Mouse (Mus musculus): ENCODE measurements at regions not wholly inside any gene's neighbourhood (a gene's known extent, or its start where the extent isn't known, plus 50 kb on each side); places are given as distances from the start of the nearest gene placed in this dataset.

DNA sequence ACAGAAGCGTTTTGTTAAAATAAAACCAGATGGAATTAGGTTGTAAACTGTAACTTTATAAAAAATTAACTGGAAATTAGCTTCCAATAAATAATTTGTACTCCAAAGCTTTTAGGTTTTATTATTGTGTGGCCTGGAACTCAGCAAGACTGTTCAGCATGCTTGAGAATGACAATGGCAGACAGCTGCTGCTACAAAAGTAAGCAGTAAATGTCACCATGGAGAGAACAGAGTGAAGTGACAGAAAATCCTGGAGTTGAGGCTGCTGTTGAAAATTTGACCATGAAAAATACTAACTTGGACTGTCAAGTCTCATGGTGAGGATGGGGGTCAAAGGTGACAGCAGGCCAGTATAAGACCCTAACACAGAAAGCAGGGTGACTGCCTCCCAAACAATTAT lies 340.2 kb downstream of the Klf6 start:
- H3K36me3 ChIP-seq (ENCODE audit: control insufficient read depth, insufficient read depth, low read length) = no peaks in the 10 kb centered on the region
- no peaks in the 10 kb centered on the region for H3K4me1 ChIP-seq (ENCODE audit: control insufficient read depth, insufficient read depth, low read length)
- H3K9ac ChIP-seq (replicated peaks; ENCODE audit: low read depth, low read length) = no peak overlapping the region
- H3K27ac ChIP-seq (ENCODE audit: low read length) = no peak overlapping the region
- 87% methylated on average over 1 of the region's 1 CpGs for WGBS
- no peak for ATAC-seq (ENCODE audit: insufficient number of reproducible peaks, insufficient read depth, low FRiP score, low read depth)
- H3K4me2 ChIP-seq (replicated peaks; ENCODE audit: low read depth, low read length) = no peak overlapping the region
- H3K4me3 ChIP-seq (ENCODE audit: low read depth, low read length) = no peak overlapping the region
- H3K27me3 ChIP-seq (ENCODE audit: control insufficient read depth, insufficient read depth, low read length) = no peaks in the 10 kb centered on the region
- no peaks in the 10 kb centered on the region for H3K9me3 ChIP-seq (ENCODE audit: control insufficient read depth, low read depth, low read length)

DNA sequence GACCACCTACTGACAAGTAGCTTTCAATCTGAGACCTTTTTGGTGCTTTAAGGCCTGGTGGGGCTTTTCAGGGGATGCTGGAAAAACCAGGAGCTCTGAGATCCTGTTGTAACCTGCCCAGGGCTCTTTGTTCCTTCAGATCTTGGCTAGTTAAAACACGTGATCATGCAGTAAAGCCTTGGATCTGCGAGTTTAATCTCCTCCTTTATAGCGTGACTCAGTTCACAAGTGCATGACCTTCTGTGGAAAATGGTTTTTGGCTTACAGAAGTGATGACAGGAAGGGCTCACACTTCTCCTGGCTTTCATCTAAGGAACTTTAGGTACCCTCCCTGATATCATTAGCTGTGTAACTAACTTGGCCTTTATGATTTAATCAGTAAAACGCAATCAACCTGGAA lies 343.1 kb upstream of the Pitrm1 start:
- 69% methylated on average over 4 of the region's 4 CpGs for WGBS
- Histone ChIP-seq H3K36me3 (ENCODE audit: control insufficient read depth, insufficient read depth, low read length) (no peaks in the 10 kb centered on the region), H3K4me1 (ENCODE audit: control insufficient read depth, insufficient read depth, low read length) (no peaks in the 10 kb centered on the region), H3K27ac (ENCODE audit: low read length) (no peak overlapping the region), H3K4me3 (ENCODE audit: low read depth, low read length) (no peak overlapping the region), H3K4me2 (replicated peaks; ENCODE audit: low read depth, low read length) (no peak overlapping the region), H3K9ac (replicated peaks; ENCODE audit: low read depth, low read length) (no peak overlapping the region), H3K9me3 (ENCODE audit: control insufficient read depth, low read depth, low read length) (no peaks in the 10 kb centered on the region), H3K27me3 (ENCODE audit: control insufficient read depth, insufficient read depth, low read length) (no peaks in the 10 kb centered on the region)
- no peak for ATAC-seq (ENCODE audit: insufficient number of reproducible peaks, insufficient read depth, low FRiP score, low read depth)

DNA sequence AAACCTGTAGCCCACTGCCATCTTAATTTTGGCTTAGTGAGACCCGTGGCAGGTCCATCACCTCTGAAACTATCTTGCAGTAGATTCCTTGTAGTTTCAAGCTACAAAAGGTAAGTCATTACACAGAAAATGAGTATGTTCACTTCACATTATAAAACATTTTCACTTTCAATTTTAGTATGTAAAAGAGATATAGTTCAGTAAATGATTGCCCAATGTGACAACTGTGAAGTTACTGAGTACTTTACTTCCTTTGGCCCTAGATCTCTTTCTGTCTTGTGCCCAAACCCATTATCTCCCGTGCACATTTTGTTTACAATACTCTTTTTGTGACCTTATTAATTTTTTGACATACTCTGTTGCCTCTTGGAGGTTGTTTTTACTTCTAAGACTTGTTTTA lies 335.4 kb upstream of the Pitrm1 start:
- Histone ChIP-seq H3K27ac (ENCODE audit: low read length) (no peak overlapping the region), H3K9ac (replicated peaks; ENCODE audit: low read depth, low read length) (no peak overlapping the region), H3K4me3 (ENCODE audit: low read depth, low read length) (no peak overlapping the region), H3K27me3 (ENCODE audit: control insufficient read depth, insufficient read depth, low read length) (no peaks in the 10 kb centered on the region), H3K9me3 (ENCODE audit: control insufficient read depth, low read depth, low read length) (no peaks in the 10 kb centered on the region), H3K4me1 (ENCODE audit: control insufficient read depth, insufficient read depth, low read length) (no peaks in the 10 kb centered on the region), H3K4me2 (replicated peaks; ENCODE audit: low read depth, low read length) (no peak overlapping the region), H3K36me3 (ENCODE audit: control insufficient read depth, insufficient read depth, low read length) (no peaks in the 10 kb centered on the region)
- ATAC-seq (ENCODE audit: insufficient number of reproducible peaks, insufficient read depth, low FRiP score, low read depth) = no peak
- WGBS = 66% methylated on average over 2 of the region's 2 CpGs

DNA sequence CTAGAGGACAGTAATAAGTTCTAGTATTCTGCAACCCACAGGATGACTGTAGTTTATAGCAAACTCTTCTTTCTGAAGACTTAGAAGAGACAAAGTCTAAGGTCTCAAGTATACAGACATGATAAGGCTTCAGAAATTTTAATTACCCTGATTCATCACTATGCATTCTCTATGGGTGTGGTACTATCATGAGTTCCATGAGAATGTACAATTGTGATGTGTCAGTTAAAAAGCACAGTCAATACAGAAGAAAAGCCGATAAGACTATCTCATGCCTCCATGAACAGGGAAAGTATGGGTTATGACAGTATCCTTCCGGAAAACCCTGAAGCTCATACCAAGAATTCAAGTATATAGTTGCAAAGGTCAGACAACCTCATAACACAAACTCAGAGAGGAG lies 333.8 kb upstream of the Pitrm1 start:
- H3K9ac ChIP-seq (replicated peaks; ENCODE audit: low read depth, low read length) = no peak overlapping the region
- no peak overlapping the region for H3K4me3 ChIP-seq (ENCODE audit: low read depth, low read length)
- no peaks in the 10 kb centered on the region for H3K9me3 ChIP-seq (ENCODE audit: control insufficient read depth, low read depth, low read length)
- no peak for ATAC-seq (ENCODE audit: insufficient number of reproducible peaks, insufficient read depth, low FRiP score, low read depth)
- no peaks in the 10 kb centered on the region for H3K4me1 ChIP-seq (ENCODE audit: control insufficient read depth, insufficient read depth, low read length)
- no peaks in the 10 kb centered on the region for H3K36me3 ChIP-seq (ENCODE audit: control insufficient read depth, insufficient read depth, low read length)
- WGBS = 84% methylated on average over 2 of the region's 2 CpGs
- H3K27ac ChIP-seq (ENCODE audit: low read length) = no peak overlapping the region
- no peaks in the 10 kb centered on the region for H3K27me3 ChIP-seq (ENCODE audit: control insufficient read depth, insufficient read depth, low read length)
- no peak overlapping the region for H3K4me2 ChIP-seq (replicated peaks; ENCODE audit: low read depth, low read length)

DNA sequence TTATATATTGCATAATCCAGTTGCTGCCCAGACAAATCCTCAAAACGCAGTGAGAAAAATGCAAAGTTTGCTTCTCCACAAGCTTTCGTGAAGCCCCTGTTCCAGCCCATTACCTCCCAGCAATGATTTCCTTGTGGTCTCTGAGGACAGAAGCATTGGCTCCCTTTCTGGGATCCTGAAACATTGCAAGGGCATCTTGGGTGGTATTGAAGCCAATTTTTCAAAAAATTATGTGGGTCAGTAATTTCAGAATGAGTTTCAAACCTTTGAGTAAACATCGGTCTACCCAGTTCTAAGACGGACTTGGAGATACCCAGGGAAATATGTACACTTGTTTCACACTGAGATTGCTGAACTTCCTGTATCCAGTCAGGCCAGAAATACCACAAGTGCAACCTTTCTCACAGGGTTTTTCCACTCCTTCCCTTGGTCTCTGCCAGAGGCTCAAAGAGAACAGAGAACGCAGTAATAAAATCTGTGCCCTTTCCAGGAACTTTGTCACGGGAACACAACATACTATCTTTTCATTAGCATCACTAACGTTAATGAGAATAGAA lies 321.8 kb upstream of the Pitrm1 start:
- H3K4me2 ChIP-seq (replicated peaks; ENCODE audit: low read depth, low read length) = no peak overlapping the region
- WGBS = 79% methylated on average over 7 of the region's 7 CpGs
- H3K4me3 ChIP-seq (ENCODE audit: low read depth, low read length) = no peak overlapping the region
- ATAC-seq (ENCODE audit: insufficient number of reproducible peaks, insufficient read depth, low FRiP score, low read depth) = no peak
- H3K36me3 ChIP-seq (ENCODE audit: control insufficient read depth, insufficient read depth, low read length) = no peaks in the 10 kb centered on the region
- no peak overlapping the region for H3K27ac ChIP-seq (ENCODE audit: low read length)
- H3K27me3 ChIP-seq (ENCODE audit: control insufficient read depth, insufficient read depth, low read length) = no peaks in the 10 kb centered on the region
- H3K9me3 ChIP-seq (ENCODE audit: control insufficient read depth, low read depth, low read length) = no peaks in the 10 kb centered on the region
- no peaks in the 10 kb centered on the region for H3K4me1 ChIP-seq (ENCODE audit: control insufficient read depth, insufficient read depth, low read length)
- no peak overlapping the region for H3K9ac ChIP-seq (replicated peaks; ENCODE audit: low read depth, low read length)

DNA sequence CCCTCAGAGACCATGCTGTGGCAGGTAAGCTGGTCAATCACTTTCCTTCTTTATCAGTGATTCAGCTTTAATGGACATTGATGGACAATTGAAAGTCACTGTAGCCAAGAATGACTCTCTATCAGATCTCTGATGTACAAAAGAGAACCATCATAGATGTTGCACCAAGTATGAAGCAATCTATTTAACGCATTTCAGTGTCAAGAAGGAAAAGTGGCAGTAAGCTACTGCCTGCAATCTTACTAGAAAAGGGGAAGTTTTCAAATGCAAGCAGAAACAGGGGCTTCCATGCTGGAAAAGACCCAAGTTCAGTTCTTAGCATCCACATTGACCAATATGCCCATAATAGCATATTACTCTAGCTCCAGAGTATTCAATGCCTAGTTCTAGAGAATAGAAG lies 319.7 kb upstream of the Pitrm1 start:
- Histone ChIP-seq H3K27ac (ENCODE audit: low read length) (no peak overlapping the region), H3K9me3 (ENCODE audit: control insufficient read depth, low read depth, low read length) (no peaks in the 10 kb centered on the region), H3K27me3 (ENCODE audit: control insufficient read depth, insufficient read depth, low read length) (no peaks in the 10 kb centered on the region), H3K4me2 (replicated peaks; ENCODE audit: low read depth, low read length) (no peak overlapping the region), H3K36me3 (ENCODE audit: control insufficient read depth, insufficient read depth, low read length) (no peaks in the 10 kb centered on the region), H3K9ac (replicated peaks; ENCODE audit: low read depth, low read length) (no peak overlapping the region), H3K4me3 (ENCODE audit: low read depth, low read length) (no peak overlapping the region), H3K4me1 (ENCODE audit: control insufficient read depth, insufficient read depth, low read length) (no peaks in the 10 kb centered on the region)
- no peak for ATAC-seq (ENCODE audit: insufficient number of reproducible peaks, insufficient read depth, low FRiP score, low read depth)
- 86% methylated on average over 1 of the region's 1 CpGs for WGBS

DNA sequence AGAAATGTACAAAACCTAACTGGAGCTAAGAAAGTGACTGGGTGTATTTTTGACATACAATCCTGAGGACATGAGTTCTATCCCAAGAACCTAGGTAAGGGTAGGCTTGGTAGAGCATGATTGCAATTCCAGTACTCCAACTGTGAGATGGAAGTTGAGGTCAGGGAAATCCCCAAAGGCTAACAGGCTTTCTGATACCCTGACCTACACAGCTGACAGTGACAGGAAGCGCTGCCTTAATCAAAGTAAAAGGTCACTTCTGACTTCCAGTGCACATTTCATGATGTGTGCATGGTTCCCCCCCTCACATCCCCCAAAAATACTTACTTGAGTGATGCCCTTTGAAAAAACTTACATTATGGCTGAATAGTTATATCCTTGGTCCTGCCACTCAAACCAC lies 312.6 kb upstream of the Pitrm1 start:
- no peak for ATAC-seq (ENCODE audit: insufficient number of reproducible peaks, insufficient read depth, low FRiP score, low read depth)

DNA sequence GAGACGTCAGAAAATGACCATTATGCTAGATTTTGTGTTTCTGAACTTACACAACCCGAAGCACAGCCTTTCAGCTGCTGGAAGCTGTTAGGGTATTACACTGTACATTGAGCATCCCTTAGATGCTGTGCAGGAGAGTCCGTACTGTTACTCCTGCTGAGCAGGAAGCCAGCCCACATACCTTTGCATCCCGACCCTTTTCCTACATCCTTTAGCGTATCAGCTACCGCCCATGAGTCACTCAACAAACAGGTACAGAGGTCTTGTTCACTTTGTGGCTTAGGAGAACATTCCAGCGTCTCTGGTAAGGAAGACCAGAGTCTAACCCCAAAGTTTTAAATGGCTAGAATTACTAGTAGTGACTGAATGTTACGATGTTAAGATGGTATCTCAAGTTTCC lies 311.4 kb upstream of the Pitrm1 start:
- Histone ChIP-seq H3K4me2 (replicated peaks; ENCODE audit: low read depth, low read length) (no peak overlapping the region), H3K36me3 (ENCODE audit: control insufficient read depth, insufficient read depth, low read length) (no peaks in the 10 kb centered on the region), H3K4me3 (ENCODE audit: low read depth, low read length) (no peak overlapping the region), H3K9me3 (ENCODE audit: control insufficient read depth, low read depth, low read length) (no peaks in the 10 kb centered on the region), H3K27ac (ENCODE audit: low read length) (no peak overlapping the region), H3K9ac (replicated peaks; ENCODE audit: low read depth, low read length) (no peak overlapping the region), H3K27me3 (ENCODE audit: control insufficient read depth, insufficient read depth, low read length) (no peaks in the 10 kb centered on the region), H3K4me1 (ENCODE audit: control insufficient read depth, insufficient read depth, low read length) (no peaks in the 10 kb centered on the region)
- no peak for ATAC-seq (ENCODE audit: insufficient number of reproducible peaks, insufficient read depth, low FRiP score, low read depth)
- 89% methylated on average over 8 of the region's 8 CpGs for WGBS

More for the DNA sequence above, 312.6 kb upstream of the Pitrm1 start:
- Histone ChIP-seq H3K4me2 (replicated peaks; ENCODE audit: low read depth, low read length) (no peak overlapping the region), H3K9ac (replicated peaks; ENCODE audit: low read depth, low read length) (no peak overlapping the region), H3K27me3 (ENCODE audit: control insufficient read depth, insufficient read depth, low read length) (no peaks in the 10 kb centered on the region), H3K36me3 (ENCODE audit: control insufficient read depth, insufficient read depth, low read length) (no peaks in the 10 kb centered on the region), H3K9me3 (ENCODE audit: control insufficient read depth, low read depth, low read length) (no peaks in the 10 kb centered on the region), H3K27ac (ENCODE audit: low read length) (no peak overlapping the region), H3K4me1 (ENCODE audit: control insufficient read depth, insufficient read depth, low read length) (no peaks in the 10 kb centered on the region), H3K4me3 (ENCODE audit: low read depth, low read length) (no peak overlapping the region)
- 92% methylated on average over 1 of the region's 1 CpGs for WGBS

DNA sequence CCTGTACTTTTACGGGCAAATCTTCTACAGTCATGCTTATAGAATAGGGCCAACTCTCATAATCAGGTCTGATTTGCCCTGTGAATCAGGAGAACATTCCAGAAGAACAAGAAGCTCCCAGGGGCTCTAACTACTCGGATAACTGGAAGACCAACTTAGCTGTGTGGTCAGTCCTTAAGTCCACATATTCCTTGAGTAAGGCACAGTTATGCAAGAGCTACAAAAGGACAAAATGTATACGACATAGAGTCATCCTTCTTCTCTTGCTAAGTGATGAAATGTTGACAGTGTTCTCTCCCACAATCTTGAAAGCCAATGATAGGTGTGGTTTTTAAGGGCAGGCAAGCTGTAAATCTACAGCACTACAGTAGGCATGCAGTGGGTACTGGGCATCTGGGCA lies 310.7 kb upstream of the Pitrm1 start:
- Histone ChIP-seq H3K9ac (replicated peaks; ENCODE audit: low read depth, low read length) (no peak overlapping the region), H3K27me3 (ENCODE audit: control insufficient read depth, insufficient read depth, low read length) (no peaks in the 10 kb centered on the region), H3K9me3 (ENCODE audit: control insufficient read depth, low read depth, low read length) (no peaks in the 10 kb centered on the region), H3K27ac (ENCODE audit: low read length) (no peak overlapping the region), H3K36me3 (ENCODE audit: control insufficient read depth, insufficient read depth, low read length) (no peaks in the 10 kb centered on the region), H3K4me2 (replicated peaks; ENCODE audit: low read depth, low read length) (no peak overlapping the region), H3K4me3 (ENCODE audit: low read depth, low read length) (no peak overlapping the region), H3K4me1 (ENCODE audit: control insufficient read depth, insufficient read depth, low read length) (no peaks in the 10 kb centered on the region)
- ATAC-seq (ENCODE audit: insufficient number of reproducible peaks, insufficient read depth, low FRiP score, low read depth) = no peak
- 85% methylated on average over 3 of the region's 3 CpGs for WGBS

All from stomach, embryonic 14.5 days (tissue).